Mouse (Mus musculus): ENCODE data around the gene Olfr145.

Gene Olfr145

DNA sequence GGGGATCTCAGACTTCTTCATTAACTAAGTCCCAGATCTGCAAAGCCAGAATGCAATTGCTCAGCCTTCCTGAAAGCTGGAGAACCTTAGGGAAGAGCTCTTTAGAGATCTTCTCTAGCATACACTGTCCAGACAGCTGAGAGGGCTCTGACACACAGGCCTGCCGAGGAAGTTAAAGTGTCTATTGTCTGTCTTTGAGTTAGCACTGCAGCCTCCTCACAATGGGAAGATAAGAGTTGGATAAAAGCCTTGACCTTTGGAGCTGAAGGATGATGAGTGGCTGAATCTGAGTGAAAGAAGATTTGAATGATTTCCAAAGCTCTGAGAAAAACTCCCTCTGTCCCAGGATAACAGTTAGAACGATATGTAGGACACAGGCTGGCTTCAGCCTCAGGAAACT, at the start of gene Olfr145:
Gene Olfr145 (plus strand): TSS at position 64 of the 400 bp plus-strand sequence.
- no peak for TF ChIP-seq GATA4 (IDR thresholded peaks at IDR 0.05; ENCODE audit: insufficient replicate concordance, low read length)

DNA sequence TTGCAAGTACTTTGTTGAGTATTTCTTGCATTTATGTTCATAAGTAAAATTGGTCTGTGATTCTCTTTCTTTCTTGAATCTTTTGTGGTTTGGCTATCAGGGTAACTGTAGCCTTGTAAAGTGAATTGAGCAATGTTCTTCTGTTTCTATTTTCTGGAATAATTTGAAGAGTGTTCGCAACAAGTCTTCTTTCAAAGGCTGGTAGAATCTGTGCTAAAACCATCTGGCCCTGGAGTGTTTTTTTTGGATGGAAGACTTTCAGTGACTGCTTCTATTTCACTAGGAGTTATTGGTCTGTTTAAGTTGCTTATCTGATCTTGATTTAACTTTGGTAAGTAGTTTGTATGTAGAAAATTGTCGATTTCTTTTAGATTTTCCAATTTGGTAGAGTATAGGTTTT, 47.3 kb upstream of the Olfr145 start:
- TF ChIP-seq GATA4 (IDR thresholded peaks at IDR 0.05; ENCODE audit: insufficient replicate concordance, low read length): no peak

DNA sequence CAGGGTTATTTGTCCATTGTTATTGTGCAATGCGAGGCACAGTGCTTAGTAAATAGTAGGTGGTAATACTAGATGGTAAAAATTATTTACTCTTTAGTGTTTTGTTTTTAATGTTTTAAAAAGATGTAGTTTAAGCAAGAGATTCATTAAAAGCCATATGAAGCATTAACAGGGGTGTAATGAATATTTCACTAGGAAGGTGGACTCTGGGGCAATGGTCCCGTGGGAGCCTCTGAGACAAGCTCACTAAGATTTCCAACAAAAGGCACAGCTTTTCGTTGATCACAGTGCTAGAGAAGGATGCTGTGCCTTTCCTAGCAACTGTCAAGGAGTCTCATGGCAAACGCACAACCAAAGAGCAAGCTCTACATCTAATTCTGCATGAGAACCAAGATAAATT, 42.6 kb upstream of the Olfr145 start, which contains the start of gene Olfr877:
Gene Olfr877 (plus strand): TSS at position 301 of the 400 bp plus-strand sequence.
- TF ChIP-seq GATA4 (IDR thresholded peaks at IDR 0.05; ENCODE audit: insufficient replicate concordance, low read length): no peak

DNA sequence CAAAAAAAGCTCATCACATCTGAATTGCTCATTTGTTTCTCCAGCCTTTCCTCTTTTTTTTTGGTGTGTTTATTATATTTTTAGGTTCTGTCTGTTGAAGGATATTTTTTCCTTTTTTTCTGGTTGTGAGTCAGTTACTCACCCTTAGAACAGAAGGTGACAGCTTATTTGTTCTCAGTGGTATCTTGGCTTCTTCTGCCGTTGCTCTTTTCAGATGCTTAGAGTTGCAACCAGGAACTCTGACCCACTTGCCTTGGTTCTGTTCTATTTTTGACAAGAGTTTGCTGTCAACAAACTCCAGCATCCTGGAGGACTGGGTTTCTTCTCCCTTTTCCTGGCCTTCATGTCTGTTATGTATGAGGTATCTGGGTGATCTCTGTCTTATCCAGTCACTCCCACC, 33.2 kb upstream of the Olfr145 start:
- no peak for TF ChIP-seq GATA4 (IDR thresholded peaks at IDR 0.05; ENCODE audit: insufficient replicate concordance, low read length)

DNA sequence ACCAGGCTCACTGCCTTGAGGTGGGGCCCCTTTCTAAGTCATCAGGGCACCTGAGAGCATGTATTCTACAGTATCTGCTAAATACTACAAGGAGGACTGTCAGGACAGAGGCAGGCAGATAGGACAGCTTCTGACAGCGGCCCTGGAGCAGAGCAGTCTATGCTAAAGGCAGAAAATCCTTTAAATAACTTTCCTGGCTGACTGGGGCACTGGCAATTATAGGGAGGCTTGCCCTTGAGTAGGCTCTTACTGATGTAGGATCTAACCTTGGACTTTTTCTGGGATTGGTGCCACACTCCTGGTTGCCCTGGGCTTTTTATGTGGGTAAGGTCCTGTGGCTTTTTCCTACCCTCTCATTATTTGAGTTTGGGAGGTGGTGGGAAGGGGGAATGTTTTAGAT, 26.3 kb upstream of the Olfr145 start:
- TF ChIP-seq GATA4 (IDR thresholded peaks at IDR 0.05; ENCODE audit: insufficient replicate concordance, low read length): no peak

DNA sequence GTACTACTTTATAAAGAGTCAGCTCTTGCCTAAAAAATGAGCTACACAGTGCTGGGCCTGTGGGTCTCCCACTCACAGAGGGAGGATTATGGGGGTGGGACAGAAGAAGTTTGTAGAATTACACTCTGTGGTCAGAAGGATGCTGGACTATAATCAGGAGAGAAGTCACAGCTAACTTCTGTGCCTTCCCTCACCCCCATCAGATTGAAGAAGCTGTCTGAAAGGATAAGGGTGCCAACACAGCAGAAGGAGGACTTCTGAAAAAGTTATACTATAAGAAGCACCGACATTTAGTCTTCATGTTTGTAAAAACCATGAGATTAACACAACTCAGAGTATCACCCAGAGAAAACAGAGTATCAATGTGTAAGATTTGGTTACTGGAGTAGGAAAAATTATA, 25.4 kb upstream of the Olfr145 start:
- TF ChIP-seq GATA4 (IDR thresholded peaks at IDR 0.05; ENCODE audit: insufficient replicate concordance, low read length): no peak

DNA sequence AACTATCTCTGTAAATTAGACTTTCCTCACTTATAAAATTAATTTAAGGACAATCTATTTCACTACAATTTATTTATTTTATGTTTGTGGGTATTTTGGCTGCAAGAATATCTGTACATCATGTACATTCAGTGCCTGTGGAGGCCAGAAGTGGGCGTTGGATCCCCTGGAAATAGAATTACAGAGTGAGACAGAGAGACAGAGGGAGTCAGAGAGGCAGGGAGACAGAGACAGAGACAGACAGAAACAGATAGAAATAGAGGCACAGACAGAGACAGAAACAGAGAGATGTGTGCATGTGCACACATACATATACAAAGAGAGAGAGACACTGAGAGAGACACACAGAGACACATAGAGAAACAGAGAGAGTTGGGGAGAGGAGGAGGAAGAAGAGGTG, 25.0 kb upstream of the Olfr145 start:
- no peak for TF ChIP-seq GATA4 (IDR thresholded peaks at IDR 0.05; ENCODE audit: insufficient replicate concordance, low read length)

DNA sequence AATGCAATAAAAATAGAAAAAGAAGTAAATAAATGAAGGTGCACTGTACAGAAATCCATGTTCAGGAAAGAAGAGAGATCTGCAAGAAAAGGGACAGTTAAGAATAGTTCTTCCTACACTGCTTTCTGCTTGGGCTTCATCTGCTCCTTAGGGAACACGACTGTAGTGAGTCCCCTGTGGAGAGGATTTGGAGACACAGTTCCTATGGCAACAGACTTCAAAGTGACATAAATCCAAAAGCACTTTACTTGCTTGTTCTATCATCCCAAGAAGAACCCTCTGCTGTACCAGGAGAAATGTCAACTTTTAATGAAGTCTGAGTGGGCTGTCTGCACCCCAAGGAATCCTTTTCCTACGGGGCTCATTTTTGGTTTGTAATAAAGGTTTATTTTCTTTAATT, 5.6 kb upstream of the Olfr145 start:
- no peak for TF ChIP-seq GATA4 (IDR thresholded peaks at IDR 0.05; ENCODE audit: insufficient replicate concordance, low read length)

DNA sequence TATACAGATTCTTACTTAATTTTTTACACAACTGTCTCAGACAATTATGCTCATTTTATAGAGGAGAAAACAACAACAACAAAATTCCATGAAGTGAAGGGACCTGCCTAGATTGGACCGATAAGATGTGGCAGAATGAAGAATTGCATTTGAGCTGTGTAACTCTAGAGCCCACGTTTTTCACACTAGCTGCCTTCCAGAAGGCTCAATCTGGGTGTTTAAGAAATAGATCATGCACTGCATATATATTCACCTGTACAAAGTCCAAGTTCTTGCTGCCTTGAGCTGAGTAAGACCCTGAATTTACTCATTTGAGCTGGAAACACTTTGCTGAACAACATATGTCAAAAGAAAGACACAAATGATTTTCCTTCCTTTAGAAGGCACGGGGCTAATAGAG, 9.0 kb downstream of the Olfr145 start:
- TF ChIP-seq GATA4 (IDR thresholded peaks at IDR 0.05; ENCODE audit: insufficient replicate concordance, low read length): no peak

DNA sequence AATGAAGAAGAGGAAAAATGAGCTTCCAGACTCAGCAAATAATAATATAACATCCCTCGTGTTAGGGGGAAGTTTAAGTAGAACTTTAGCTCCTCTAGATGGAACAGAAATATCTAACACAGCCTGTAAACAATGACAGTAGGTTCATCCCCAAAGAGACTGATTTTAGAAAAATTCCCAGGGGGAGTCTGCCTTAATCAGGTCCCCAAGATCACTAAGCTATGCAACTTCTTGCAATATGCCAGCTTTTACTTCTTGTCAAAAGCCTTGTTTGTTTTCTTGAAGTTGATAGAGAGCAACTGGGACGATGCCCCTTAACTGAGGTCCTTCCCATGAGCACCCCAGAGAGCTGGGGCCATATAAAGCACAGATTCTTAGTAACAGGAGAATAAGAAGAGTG, 21.0 kb downstream of the Olfr145 start, which contains the start of gene Olfr878:
Gene Olfr878 (plus strand): TSS at position 301 of the 400 bp plus-strand sequence.
- no peak for TF ChIP-seq GATA4 (IDR thresholded peaks at IDR 0.05; ENCODE audit: insufficient replicate concordance, low read length)

DNA sequence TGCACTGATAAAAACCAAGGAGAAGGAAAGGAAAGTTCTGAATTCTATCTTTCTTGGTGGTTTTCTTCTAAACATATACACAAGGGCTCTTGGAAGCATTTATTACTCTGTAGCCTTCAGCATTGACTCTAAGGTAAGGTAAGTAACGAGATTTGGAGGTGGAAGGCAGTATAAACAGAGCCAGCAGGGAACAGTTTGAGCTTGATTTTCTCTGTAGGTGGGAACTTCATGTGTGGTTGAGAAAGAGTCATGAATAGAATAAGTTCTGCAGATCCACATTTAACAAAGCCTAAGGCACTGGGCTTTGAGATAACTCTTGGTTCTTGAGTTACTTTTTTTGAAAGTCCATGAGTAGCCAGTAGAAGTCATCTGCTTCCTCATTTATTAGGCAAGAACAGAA, 21.5 kb downstream of the Olfr145 start:
- no peak for TF ChIP-seq GATA4 (IDR thresholded peaks at IDR 0.05; ENCODE audit: insufficient replicate concordance, low read length)

DNA sequence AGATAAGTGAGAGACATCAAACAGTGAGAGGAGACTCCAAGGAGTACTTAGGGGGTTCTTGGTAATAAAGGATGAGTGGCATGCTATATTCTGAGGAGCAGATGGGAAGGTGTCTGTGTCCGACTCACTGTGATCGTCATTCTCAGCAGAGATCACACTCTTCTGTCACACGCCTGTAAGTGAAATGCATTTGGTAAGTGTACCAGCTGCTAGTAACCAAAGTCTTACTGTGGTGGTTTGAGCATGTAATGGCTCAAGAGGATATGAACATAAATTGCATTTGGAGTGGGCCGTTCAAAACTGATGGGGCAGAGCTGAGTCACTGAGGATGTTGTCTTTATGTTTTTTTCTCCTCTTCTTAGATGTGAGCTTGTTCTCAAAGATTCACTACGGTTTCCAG, 27.7 kb downstream of the Olfr145 start:
- no peak for TF ChIP-seq GATA4 (IDR thresholded peaks at IDR 0.05; ENCODE audit: insufficient replicate concordance, low read length)

DNA sequence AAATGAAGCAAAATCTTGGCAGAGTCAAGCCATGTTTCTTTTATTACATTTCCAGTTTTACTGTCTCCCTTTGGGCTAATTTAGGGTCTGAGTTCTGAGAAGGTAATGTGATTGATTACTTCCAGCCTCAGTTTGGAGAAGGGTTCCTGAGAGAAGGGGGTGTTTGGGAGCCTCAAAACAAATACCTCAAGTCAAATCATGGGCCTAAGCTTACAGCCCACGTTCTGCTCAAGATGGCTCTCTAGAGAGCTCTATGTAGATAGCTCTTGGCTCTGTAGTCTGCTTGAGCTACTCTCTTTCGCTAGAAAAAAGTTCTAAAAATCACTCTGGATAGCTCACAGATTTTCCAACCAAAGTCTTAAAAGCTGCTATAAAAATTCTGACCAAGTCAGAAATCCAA, 28.9 kb downstream of the Olfr145 start:
- TF ChIP-seq GATA4 (IDR thresholded peaks at IDR 0.05; ENCODE audit: insufficient replicate concordance, low read length): no peak

DNA sequence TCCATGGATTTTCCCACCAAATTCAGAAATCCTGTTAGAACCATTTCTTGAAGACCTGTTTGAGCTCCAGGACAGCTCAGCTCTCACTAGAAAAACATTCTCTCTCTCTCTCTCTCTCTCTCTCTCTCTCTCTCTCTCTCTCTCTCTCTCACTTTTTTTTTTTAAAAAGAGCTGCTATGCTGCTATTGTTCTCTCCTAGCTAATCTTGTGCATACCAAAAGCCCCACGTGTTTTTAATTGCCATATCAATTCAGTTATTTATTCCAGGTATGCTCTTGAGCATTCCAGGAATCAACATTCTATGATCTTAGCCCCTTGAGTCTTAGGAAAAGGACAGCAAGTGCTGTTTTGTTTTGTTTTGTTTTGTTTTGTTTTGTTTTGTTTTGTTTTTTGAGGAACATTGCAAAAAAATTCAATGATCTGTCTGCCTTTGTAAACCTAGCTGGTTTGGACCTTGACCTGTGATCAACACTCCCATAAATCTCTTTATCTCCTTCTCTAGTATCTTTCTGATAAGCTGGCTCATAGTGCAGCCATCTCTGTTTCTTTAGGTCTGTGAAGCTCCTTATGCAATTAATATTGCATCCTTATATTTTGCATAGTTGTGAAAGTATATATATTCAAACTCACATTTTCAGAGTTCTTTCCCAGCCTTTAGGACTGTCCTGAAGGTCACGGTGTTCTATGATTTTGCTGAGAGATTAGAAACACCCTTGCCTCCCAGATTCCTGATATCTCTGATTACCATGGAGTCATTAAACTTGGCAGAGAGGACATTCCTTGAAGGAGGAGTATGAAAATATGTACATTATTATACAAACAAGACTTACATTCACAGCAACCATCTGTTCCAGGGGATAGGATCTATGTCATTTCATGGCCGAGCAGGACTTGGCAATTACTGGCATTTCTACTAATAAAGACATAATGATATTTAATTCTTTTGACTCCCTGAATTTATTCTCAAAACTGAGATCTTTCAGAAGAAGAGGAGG, 29.8 kb downstream of the Olfr145 start:
- TF ChIP-seq GATA4 (IDR thresholded peaks at IDR 0.05; ENCODE audit: insufficient replicate concordance, low read length): no peak

DNA sequence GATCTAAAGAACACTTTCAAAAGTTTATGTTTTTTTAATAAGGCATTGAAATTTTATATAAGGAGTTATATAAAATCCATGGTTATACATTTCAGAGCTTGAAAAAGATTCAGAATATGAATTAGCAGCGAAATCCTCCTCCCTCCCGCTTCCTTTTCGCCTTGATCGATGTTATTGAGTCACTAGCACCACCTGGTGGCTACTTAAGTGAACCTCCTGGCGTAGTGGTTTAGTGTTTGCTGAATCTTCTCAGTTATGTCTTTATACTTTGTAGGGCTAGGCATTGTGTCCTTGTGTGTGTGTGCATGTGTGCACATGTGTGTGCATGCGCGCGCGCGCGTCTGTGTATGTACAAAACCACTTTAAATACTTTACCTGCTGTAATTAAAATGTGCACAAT, 36.0 kb downstream of the Olfr145 start:
- TF ChIP-seq GATA4 (IDR thresholded peaks at IDR 0.05; ENCODE audit: insufficient replicate concordance, low read length): no peak

DNA sequence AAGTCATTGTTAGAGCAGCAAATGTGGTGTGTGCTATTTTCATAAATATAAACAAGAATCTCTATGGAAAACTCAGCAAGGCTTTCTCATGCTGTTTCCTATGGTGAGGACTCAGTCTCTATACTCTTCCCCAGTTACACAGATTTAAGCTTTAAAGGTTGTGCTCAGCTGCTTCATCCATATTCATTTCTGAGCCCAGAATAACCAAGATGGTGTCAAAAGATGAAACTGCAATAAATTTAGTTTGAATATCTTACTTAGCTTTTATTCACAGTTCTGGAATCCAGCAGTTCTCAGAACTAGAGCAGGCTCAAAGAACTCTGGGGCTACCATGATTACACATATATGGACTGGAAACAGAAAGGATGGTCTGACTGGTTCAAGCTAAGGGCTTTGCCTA, 37.6 kb downstream of the Olfr145 start:
- TF ChIP-seq GATA4 (IDR thresholded peaks at IDR 0.05; ENCODE audit: insufficient replicate concordance, low read length): no peak

DNA sequence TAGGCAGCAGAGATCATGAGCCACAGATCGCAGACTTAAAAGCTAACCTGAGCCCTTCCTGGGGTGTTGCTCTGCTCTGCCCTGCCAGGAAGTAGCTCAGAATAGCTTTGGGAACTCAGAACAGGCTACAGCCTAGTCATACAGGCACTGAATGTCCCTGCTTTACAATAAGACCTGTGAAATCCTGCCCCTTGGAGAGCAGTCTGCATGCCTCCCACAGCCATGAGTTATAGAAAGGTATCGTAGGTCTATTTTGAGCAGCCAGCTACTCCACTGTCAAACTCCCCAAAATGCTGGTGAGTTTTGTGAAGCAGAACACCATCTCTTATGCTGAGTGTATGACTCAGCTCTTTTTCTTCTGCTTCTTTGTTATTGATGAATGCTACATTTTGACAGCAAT, 44.6 kb downstream of the Olfr145 start:
- TF ChIP-seq GATA4 (IDR thresholded peaks at IDR 0.05; ENCODE audit: insufficient replicate concordance, low read length): no peak
